In the genomic region with DNA sequence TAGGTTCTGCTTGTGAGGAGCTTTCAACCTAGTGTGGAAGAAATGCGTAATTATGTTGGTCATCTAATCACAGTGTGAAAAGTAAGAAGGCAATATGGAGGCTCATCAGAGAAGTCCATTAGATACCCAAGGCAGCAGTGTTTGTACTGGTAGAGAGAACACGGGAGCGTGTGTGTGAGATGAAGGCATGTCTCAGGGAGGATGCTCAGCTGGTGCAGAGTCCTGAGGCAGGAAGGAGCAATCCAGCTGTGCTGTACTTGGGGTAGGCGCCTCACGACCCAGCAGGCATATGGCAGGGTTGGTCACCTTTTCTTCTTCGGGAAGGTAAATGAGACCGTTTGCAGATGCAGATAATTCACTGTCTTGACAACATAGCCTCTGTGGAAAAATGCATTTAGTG, we compare ENCODE assay signal across 17 mouse cellular contexts.
"Had no signal": no experiment of that assay in that cellular context is flagged by ENCODE, and none has a peak within 500 bp of the region (broad histone marks: within the 10 kb centered on the region; RNA-seq: fewer than 3 reads in every experiment).

No protein-coding gene starts in this region.

- H3K36me3 ChIP-seq: liver, embryonic 13.5 days; neural tube, embryonic 13.5 days had no signal

- H3K27me3 ChIP-seq: liver, embryonic 13.5 days; neural tube, embryonic 13.5 days had no signal

- H3K4me3 ChIP-seq: left cerebral cortex, adult 2 months; liver, embryonic 13.5 days; neural tube, embryonic 13.5 days had no signal

- H3K27ac ChIP-seq: kidney, postnatal 0 days; left cerebral cortex, adult 2 months; liver, embryonic 13.5 days; neural tube, embryonic 13.5 days; stomach, postnatal 0 days had no signal

- H3K9ac ChIP-seq: liver, embryonic 13.5 days; neural tube, embryonic 13.5 days had no signal

- DNase-seq: kidney, adult 2 months; kidney, postnatal 25 days; layer of hippocampus, postnatal 36 days; liver, embryonic 13.5 days; lung, adult 2 months; lung, postnatal 14 days; lung, postnatal 4 days; right cerebral cortex, adult 18-20 months; right cerebral cortex, postnatal 14 days; right cerebral cortex, postnatal 4 days; thymus, adult 18-20 months had no signal

- H3K9me3 ChIP-seq: liver, embryonic 13.5 days; neural tube, embryonic 13.5 days had no signal

- ATAC-seq: inflammation-experienced regulatory T-cells, adult 6 months; intestine, embryonic 16.5 days had no signal

- H3K4me2 ChIP-seq: liver, embryonic 13.5 days; neural tube, embryonic 13.5 days had no signal
